Mouse (Mus musculus): ENCODE measurements at regions not wholly inside any gene's neighbourhood (a gene's known extent, or its start where the extent isn't known, plus 50 kb on each side); places are given as distances from the start of the nearest gene placed in this dataset.

GRCm38 (mm10) chr5:80683431-80683830 is 336.5 kb upstream of the Adgrl3 start:
- Histone ChIP-seq H3K4me3 (replicated peaks; ENCODE audit: low read length) (no peak overlapping the region), H3K27me3 (ENCODE audit: control insufficient read depth, insufficient read depth, low read length) (no peaks in the 10 kb centered on the region), H3K27ac (replicated peaks; ENCODE audit: low read depth, low read length) (no peak overlapping the region), H3K4me1 (ENCODE audit: control insufficient read depth, insufficient read depth, low read length) (no peaks in the 10 kb centered on the region), H3K4me2 (replicated peaks; ENCODE audit: low read depth, low read length, severe bottlenecking) (no peak overlapping the region), H3K36me3 (ENCODE audit: control insufficient read depth, insufficient read depth, low read length) (no peaks in the 10 kb centered on the region), H3K9me3 (ENCODE audit: control insufficient read depth, low read length) (no peaks in the 10 kb centered on the region), H3K9ac (ENCODE audit: low read depth, low read length, severe bottlenecking) (no peak overlapping the region)
- 73% methylated on average over 2 of the region's 2 CpGs for WGBS
- ATAC-seq (ENCODE audit: low FRiP score, low read depth) (no peak), DNase-seq (ENCODE audit: low spot score) (no peak)
- no peak for TF ChIP-seq POLR2A (IDR thresholded peaks at IDR 0.05; ENCODE audit: borderline replicate concordance, extremely low read depth, insufficient read depth, insufficient read length)

DNA sequence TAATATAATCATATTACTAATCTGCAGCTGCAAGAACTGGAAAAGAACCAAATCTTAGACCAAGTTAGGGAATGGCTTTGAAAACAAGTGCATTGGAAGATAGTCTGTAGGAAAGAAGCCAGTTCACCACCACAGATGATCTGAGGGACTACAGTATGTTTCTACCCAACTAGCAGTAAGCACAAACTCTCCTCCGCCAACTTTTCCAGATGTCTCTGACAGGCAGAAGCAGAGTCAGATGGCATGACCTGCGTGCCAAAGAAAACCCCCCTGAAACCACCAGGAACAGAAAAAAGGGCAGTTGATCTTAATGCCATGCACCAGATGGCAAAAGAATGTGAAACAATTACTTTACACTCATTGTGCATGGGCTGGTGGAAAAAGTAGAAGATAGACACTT is 319.1 kb upstream of the Adgrl3 start:
- Histone ChIP-seq H3K27me3 (ENCODE audit: control insufficient read depth, insufficient read depth, low read length) (no peaks in the 10 kb centered on the region), H3K4me2 (replicated peaks; ENCODE audit: low read depth, low read length, severe bottlenecking) (no peak overlapping the region), H3K9ac (ENCODE audit: low read depth, low read length, severe bottlenecking) (no peak overlapping the region), H3K4me3 (replicated peaks; ENCODE audit: low read length) (no peak overlapping the region), H3K27ac (replicated peaks; ENCODE audit: low read depth, low read length) (no peak overlapping the region), H3K9me3 (ENCODE audit: control insufficient read depth, low read length) (no peaks in the 10 kb centered on the region), H3K36me3 (ENCODE audit: control insufficient read depth, insufficient read depth, low read length) (no peaks in the 10 kb centered on the region), H3K4me1 (ENCODE audit: control insufficient read depth, insufficient read depth, low read length) (no peaks in the 10 kb centered on the region; the same call in 1 of the 2 replicates)
- ATAC-seq (ENCODE audit: low FRiP score, low read depth) (no peak), DNase-seq (ENCODE audit: low spot score) (no peak)
- no peak for TF ChIP-seq POLR2A (IDR thresholded peaks at IDR 0.05; ENCODE audit: borderline replicate concordance, extremely low read depth, insufficient read depth, insufficient read length)
- 78% methylated on average over 2 of the region's 2 CpGs for WGBS

DNA sequence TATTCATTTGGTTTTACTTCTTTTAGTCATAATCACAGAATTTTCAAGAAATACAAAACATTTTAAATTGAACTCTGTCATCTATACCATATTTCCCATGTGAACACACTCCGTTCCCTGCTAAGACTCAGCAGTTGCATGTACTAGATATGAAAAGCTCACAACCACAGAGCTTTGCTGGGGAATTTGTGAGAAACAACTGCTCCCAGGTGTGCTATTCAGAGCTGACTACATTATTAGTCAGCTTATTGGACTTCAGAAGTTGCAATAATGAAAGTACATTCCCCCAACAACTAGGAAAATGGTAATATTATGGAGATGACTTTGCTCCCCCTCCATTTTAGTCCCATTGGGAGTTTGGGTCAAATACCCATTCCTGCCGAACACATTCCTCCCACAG is 315.2 kb upstream of the Adgrl3 start:
- H3K27ac ChIP-seq (replicated peaks; ENCODE audit: low read depth, low read length) = no peak overlapping the region
- H3K27me3 ChIP-seq (ENCODE audit: control insufficient read depth, insufficient read depth, low read length) = no peaks in the 10 kb centered on the region
- no peak overlapping the region for H3K4me2 ChIP-seq (replicated peaks; ENCODE audit: low read depth, low read length, severe bottlenecking)
- H3K4me1 ChIP-seq (ENCODE audit: control insufficient read depth, insufficient read depth, low read length) = no peaks in the 10 kb centered on the region; the same call in 1 of the 2 replicates
- no peaks in the 10 kb centered on the region for H3K36me3 ChIP-seq (ENCODE audit: control insufficient read depth, insufficient read depth, low read length)
- ATAC-seq (ENCODE audit: low FRiP score, low read depth) (no peak), DNase-seq (ENCODE audit: low spot score) (no peak)
- WGBS = 47% methylated on average over 2 of the region's 2 CpGs
- no peaks in the 10 kb centered on the region for H3K9me3 ChIP-seq (ENCODE audit: control insufficient read depth, low read length)
- no peak for TF ChIP-seq POLR2A (IDR thresholded peaks at IDR 0.05; ENCODE audit: borderline replicate concordance, extremely low read depth, insufficient read depth, insufficient read length)
- H3K4me3 ChIP-seq (replicated peaks; ENCODE audit: low read length) = no peak overlapping the region
- no peak overlapping the region for H3K9ac ChIP-seq (ENCODE audit: low read depth, low read length, severe bottlenecking)

GRCm38 (mm10) chr5:80706645-80707056 is 313.3 kb upstream of the Adgrl3 start:
- DNase-seq (ENCODE audit: low spot score) (no peak), ATAC-seq (ENCODE audit: low FRiP score, low read depth) (no peak)
- no peaks in the 10 kb centered on the region for H3K27me3 ChIP-seq (ENCODE audit: control insufficient read depth, insufficient read depth, low read length)
- H3K9me3 ChIP-seq (ENCODE audit: control insufficient read depth, low read length) = no peaks in the 10 kb centered on the region
- no peaks in the 10 kb centered on the region; the same call in 1 of the 2 replicates for H3K4me1 ChIP-seq (ENCODE audit: control insufficient read depth, insufficient read depth, low read length)
- H3K36me3 ChIP-seq (ENCODE audit: control insufficient read depth, insufficient read depth, low read length) = no peaks in the 10 kb centered on the region
- no peak overlapping the region for H3K27ac ChIP-seq (replicated peaks; ENCODE audit: low read depth, low read length)
- TF ChIP-seq POLR2A (IDR thresholded peaks at IDR 0.05; ENCODE audit: borderline replicate concordance, extremely low read depth, insufficient read depth, insufficient read length) = no peak
- H3K4me2 ChIP-seq (replicated peaks; ENCODE audit: low read depth, low read length, severe bottlenecking) = no peak overlapping the region
- WGBS = 60% methylated on average over 8 of the region's 8 CpGs
- H3K9ac ChIP-seq (ENCODE audit: low read depth, low read length, severe bottlenecking) = no peak overlapping the region
- no peak overlapping the region for H3K4me3 ChIP-seq (replicated peaks; ENCODE audit: low read length)

All from limb, embryonic 14.5 days (tissue).